Mouse (Mus musculus): ENCODE measurements around the gene Zfp455.
"Not testable (repeated sequence)": the region's sequence is repeated elsewhere in the genome, so short reads cannot be mapped to it uniquely, and the experiment has no call there.

Zfp455 gene

DNA sequence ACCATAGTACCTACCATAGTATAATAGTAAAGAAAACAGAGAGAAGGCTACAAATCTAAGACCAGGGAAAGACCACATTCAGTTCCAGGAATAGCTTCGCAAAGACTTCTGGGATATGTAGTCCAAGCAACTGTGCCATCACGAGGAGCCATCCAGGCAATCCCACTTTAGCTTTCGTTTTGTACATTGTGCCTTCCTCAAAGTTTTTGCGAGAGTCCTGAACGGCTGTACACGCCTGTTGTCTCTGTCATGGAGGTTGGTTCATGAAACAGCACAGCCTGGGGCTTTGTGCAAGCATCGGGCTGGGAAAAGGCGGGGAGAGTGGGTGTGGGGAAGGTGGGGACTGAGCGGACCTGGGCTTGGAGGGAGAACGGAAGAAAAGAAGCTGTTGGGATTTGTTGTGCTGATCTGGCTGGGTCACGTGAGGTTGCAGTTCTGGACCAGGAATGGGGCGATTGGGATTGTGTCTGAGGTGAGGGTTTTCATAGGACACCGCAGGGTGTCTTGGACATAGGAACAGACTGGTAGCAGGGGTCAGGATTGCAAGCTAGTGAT, at the start of gene Zfp455:
Gene Zfp455 (plus strand): TSS at position 167 of the 555 bp plus-strand sequence.
- DNase-seq, result peak; percentile 63 to 72

- DNase-seq, result not testable (repeated sequence)
These were observed 28.2 kb upstream of the Zfp455 start for GRCm38 (mm10) chr13:67166122-67166521.

GRCm38 (mm10) chr13:67172991-67173722, 21.1 kb upstream of the Zfp455 start, which contains the start of gene Rsl1:
TSS of gene Rsl1 (plus strand) at chr13:67173182.
- DNase-seq, result peak; percentile 79 to 83

DNA sequence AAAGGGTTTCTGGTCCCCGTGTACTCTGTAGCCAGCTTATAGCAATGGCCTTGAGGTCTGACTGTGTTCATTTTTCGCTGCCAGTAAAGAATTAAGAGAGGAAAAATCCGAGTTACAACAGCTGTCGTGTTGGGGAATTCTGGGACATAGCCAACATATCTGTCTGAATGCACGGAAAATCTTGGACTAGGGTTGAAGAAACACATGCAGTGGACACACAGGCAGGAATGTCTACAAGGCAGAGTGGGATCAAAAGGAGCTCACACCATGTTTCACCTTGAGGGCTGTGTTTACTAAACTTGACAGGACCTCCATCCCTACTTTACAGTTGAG, 20.6 kb upstream of the Zfp455 start:
- peak in 1 of 2 experiments; percentile 32 for DNase-seq

DNA sequence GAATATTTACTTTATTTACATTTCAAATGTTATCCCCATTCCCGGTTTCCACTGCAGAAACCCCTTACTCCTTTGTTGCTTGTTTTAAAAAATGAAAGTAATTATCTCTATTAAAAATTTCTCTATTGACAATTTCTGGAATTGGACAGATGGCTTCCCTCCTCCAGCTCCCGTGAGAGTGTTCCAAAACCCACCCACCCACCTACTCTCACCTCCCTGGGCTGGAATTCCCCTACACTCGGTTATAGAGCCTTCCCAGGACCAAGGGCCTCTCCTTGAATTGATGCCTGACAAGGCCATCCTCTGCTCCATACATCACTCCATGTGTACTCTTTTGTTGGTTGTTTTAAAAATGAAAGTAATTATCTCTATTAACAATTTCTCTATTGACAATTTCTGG, 7.3 kb downstream of the Zfp455 start:
- DNase-seq, result no peak

DNA sequence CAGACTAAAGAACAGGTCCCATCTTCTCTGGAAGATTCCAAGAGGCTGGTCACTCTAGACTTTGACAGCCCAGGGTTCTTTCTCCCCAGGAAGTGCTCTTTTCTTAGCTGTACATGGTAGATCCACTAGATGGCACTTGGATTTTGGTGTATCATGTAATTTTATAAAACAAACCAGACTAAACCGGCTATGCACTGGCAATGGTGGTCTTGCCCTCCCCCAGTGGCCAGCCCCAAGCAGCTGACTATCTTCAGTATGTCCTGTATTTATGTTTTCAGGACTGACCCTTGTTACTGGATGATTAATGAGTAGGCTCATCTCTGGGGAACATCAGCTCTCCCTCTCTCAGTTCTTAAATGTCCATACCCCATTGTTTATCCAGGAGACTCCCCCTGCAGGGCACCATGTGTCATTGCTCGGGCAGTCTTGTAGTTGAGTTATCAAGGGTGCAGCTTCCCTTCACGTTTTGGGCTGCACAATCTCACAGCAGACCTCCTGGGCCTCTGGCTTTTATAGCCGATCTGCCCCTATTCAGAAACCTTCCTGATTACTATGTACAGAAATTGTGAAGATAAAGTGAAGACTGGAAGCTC, 19.8 kb downstream of the Zfp455 start:
- DNase-seq, result no peak
